Mouse (Mus musculus) forebrain, embryonic 10.5 days (tissue): Measurements from ENCODE around the gene Myo3b. TPM values are rescaled to one million over a fixed set of nuclear protein-coding genes. Genes with fewer than 3 reads are reported as not detected.
A peak's percentile ranks its signal among the peaks of the same experiment; 100 is the strongest.

Experiments used
- DNase-seq: peaks from one replicate; pipeline ENCODE4 v3.0.0-alpha.2; 2017; ENCODE audit warnings: low spot score; ENCODE audit errors: extremely low spot score
- H3K27ac ChIP-seq: fragments of 300-500 bp; sonication (generic); 2 replicates; pipeline ENCODE4 v1.5.1; 2016; ENCODE audit warnings: mild to moderate bottlenecking
- H3K27me3 ChIP-seq: fragments of 300-500 bp; sonication (generic); 2 replicates; pipeline ENCODE4 v1.6.1; 2016; ENCODE audit warnings: mild to moderate bottlenecking; ENCODE audit not compliant: poor library complexity, severe bottlenecking
- H3K36me3 ChIP-seq: fragments of 300-500 bp; sonication (generic); replicated peaks from 2 replicates; pipeline ENCODE4 v1.6.1; 2016; ENCODE audit warnings: mild to moderate bottlenecking, moderate library complexity
- H3K4me1 ChIP-seq: fragments of 300-500 bp; sonication (generic); 2 replicates; pipeline ENCODE4 v1.6.1; 2016
- H3K4me3 ChIP-seq: fragments of 300-500 bp; sonication (generic); 2 replicates; pipeline ENCODE4 v1.5.1; 2016; ENCODE audit warnings: mild to moderate bottlenecking, moderate library complexity
- H3K9me3 ChIP-seq: fragments of 300-500 bp; sonication (generic); 2 replicates; pipeline ENCODE4 v1.6.1; 2016; ENCODE audit warnings: mild to moderate bottlenecking, moderate library complexity
- WGBS: fragments of 180-500 bp; shearing (Covaris S2); methylation state at CpG from one replicate; pipeline ENCODE4 v1.1.7; 2016; 5-methylcytosine and 5-hydroxymethylcytosine counted together
- polyA plus RNA-seq: library from polyadenylated mRNA; unstranded; fragments of >200 nt; fragmentation: Nextera tagmentation; extraction: Ambion mirVana; gene quantifications from 2 replicates; pipeline ENCODE4 v1.2.1, GENCODE M21; 2016

The Myo3b gene
- polyA plus RNA-seq, 1 experiment from 2014 or later: not detected

DNA sequence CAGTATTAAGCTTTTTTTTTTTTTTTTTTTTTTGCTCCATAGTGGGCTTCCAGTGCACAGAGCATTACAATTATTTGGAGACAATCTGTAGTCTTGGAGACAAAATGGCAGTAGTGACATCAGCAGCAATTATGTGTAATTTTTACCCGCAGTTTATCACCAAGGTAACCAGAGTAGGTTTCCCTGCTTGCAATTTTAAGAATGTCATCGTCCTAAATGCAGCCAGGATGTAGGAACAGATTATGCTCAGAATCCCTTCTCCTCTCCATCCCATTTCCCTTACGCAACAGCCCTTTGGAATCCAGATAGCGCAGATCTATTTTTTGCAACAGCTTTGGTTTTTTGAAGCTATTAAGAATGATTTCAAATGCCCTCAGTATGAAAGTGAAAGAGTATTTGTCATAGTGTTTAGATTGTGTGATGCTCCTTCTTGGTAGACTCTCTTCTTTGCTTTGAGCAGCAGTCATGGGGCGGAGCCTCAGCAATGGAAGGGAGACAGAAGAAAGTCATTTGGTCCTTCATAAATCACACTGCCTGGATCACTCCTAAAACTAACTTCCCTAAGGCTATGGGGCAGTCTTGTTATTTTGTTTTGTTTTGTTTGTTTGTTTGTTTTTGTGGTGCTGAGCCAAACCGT is 111.6 kb downstream of the Myo3b start:
- Histone ChIP-seq H3K9me3 (no peaks in the 10 kb centered on the region), H3K4me3 (no peak overlapping the region), H3K36me3 (no peaks in the 10 kb centered on the region), H3K4me1 (no peaks in the 10 kb centered on the region), H3K27me3 (no peaks in the 10 kb centered on the region), H3K27ac (no peak overlapping the region)
- 87% methylated on average over 6 of the region's 6 CpGs for WGBS
- DNase-seq: no peak

DNA sequence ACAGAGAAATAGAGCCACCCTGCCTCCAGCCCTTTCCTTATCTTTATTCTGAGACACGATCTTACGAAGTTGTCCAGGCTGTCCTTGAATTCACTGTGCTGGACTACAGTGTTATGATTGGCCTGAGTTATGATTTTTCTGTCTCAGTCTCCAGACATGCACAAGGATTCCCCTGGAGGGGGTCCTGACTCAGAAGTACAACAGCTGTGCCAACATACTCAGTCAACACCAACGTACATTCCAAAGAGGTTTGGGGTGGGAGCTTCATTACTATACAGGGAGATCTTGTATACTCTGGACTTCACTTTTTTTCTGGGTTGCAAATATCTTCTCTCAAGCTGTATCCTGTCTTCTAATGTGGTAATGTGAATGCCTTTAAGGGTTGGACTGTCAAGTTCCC is 113.0 kb downstream of the Myo3b start:
- 0 out of 2 replicates have a peak, but pooled peaks cover under 1% of the 10 kb centered on the region for H3K27me3 ChIP-seq
- H3K27ac ChIP-seq: no peak overlapping the region
- H3K4me3 ChIP-seq: no peak overlapping the region
- DNase-seq: no peak
- H3K36me3 ChIP-seq: no peaks in the 10 kb centered on the region
- no peaks in the 10 kb centered on the region for H3K4me1 ChIP-seq
- WGBS: 91% methylated on average over 3 of the region's 3 CpGs
- no peaks in the 10 kb centered on the region for H3K9me3 ChIP-seq

DNA sequence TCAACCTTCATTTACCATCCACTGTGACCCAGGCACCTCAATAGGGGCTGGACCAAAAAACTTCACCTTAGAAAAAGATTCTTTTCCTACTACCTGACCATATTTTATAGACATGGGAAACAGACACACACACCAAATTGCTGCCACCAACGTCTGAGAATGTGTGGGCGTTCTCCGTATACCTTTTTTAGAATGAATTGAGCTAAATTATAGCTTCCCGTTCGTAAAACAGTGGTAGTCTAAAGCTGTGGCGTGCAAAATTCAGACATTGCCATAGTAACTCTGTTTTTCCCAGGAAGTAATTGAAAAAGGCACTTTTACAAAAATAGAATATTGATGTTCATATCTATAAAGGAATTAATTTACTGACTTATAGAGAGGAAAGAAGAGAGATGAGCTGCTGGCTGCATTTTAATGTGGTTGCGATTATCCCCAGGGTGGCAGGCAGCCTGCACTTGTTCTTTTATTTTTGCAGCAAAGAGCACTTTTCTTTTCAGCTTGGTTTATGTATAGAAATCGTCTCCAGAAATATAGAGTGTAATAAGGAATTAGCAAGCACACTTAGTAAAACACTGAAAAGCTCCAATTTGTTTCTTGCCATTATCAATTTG is 116.4 kb downstream of the Myo3b start:
- H3K36me3 ChIP-seq: no peaks in the 10 kb centered on the region
- DNase-seq: no peak
- WGBS: 88% methylated on average over 8 of the region's 8 CpGs
- H3K4me3 ChIP-seq: no peak overlapping the region
- H3K27me3 ChIP-seq: peaks cover 14% of the 10 kb centered on the region; the same call in 1 of the 2 replicates
- H3K27ac ChIP-seq: no peak overlapping the region
- peaks cover 17% of the 10 kb centered on the region for H3K4me1 ChIP-seq
- no peaks in the 10 kb centered on the region for H3K9me3 ChIP-seq

DNA sequence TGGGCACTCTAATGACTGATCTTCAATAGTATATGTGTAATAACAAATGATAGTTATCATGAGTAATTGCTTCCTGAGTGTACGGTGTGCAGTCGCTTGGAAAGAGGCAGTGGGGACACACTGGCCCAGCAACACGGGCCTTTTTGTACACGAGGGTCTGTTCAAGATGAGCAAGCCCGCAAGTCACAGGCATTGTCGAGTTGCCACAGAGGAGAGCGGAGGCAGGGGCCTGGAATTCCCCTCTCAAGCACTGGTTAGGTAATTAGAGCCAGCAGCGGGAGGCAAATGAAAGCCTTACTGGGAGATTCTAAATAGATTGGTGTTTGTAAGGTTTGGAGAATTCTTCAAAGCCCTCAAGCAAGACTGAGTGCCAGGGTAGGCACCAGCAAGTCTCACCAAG is 120.6 kb downstream of the Myo3b start:
- 20% methylated on average over 8 of the region's 8 CpGs for WGBS
- no peak overlapping the region for H3K4me3 ChIP-seq
- peaks cover 18% of the 10 kb centered on the region for H3K4me1 ChIP-seq
- H3K27ac ChIP-seq: peak overlapping the region; percentile 53; the same call in 1 of the 2 replicates
- no peaks in the 10 kb centered on the region for H3K9me3 ChIP-seq
- DNase-seq: peak; percentile 25
- no peaks in the 10 kb centered on the region for H3K36me3 ChIP-seq
- H3K27me3 ChIP-seq: peaks cover 14% of the 10 kb centered on the region; the same call in 1 of the 2 replicates

DNA sequence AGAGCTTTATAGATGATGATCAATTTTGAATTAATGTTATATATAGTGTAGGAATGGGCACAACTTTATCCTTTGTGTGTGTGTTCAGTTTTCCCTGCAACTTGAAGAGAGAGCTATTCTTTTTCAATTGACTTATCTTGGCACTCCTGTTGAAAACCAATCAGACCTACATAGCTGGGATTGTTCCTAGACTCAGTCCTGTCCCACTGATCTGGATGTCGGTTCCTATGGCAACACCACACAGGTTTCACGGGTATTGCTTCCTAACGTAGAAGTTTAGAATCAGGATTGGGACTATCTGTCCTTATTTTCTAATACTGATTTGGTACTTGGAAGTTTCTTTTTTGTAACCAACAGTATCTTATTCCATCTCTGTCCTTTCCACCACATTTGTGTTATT is 127.3 kb downstream of the Myo3b start:
- H3K4me1 ChIP-seq: peaks cover 23% of the 10 kb centered on the region
- H3K36me3 ChIP-seq: no peaks in the 10 kb centered on the region
- no peak overlapping the region for H3K4me3 ChIP-seq
- 70% methylated on average over 3 of the region's 3 CpGs for WGBS
- H3K9me3 ChIP-seq: no peaks in the 10 kb centered on the region
- no peak for DNase-seq
- H3K27me3 ChIP-seq: no peaks in the 10 kb centered on the region
- no peak overlapping the region for H3K27ac ChIP-seq

DNA sequence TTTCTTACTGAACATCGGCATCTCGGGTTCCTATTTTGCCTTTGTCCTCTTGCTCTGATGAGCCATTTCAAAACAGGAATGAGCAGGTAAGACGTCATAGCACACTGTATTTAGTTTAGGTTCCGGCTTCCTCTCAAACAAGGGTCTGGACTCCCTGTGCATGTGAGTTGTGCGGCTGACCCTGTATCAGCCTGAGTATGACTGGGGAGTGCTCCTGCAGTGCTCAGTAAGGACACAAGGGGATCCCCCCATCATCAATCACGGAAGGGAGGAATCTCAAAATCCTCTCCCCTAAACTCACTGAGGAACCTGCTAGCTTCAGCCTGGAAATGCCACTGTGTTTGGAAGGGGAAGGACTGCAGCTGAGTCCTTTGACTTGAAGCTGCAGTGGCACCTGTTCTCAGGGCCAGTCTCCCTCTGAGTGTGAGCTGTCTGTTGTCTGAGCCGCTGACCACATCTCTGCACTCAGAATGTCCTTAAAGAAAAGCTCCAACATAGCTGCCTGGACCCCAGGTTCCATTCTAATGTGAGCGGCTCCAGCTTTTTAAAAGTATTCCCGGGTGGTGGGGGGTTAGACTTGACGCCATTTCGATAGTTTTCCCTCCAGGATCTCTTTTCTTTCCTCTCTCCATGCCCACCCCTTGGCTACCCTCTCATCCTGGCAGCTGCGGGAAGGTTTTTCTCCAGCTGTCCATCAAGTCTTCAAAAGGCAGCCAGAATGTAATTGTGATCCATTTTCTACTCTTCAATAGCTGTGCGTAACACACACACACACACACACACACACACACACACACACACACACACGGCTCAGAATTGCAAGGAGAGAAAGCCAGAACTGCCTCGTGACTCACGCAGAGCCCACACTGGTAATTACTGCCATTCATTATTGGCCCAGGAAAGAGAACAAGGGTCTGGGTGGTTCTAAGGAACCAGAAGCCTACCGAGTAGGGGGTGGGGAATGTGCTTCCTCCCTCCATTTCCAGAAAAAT is 129.3 kb downstream of the Myo3b start:
- Histone ChIP-seq H3K27ac (peak overlapping the region; percentile 79), H3K27me3 (no peaks in the 10 kb centered on the region), H3K4me1 (peaks cover 23% of the 10 kb centered on the region), H3K36me3 (no peaks in the 10 kb centered on the region), H3K9me3 (no peaks in the 10 kb centered on the region), H3K4me3 (no peak overlapping the region)
- peak; percentile 63 for DNase-seq
- 50% methylated on average over 17 of the region's 17 CpGs for WGBS

DNA sequence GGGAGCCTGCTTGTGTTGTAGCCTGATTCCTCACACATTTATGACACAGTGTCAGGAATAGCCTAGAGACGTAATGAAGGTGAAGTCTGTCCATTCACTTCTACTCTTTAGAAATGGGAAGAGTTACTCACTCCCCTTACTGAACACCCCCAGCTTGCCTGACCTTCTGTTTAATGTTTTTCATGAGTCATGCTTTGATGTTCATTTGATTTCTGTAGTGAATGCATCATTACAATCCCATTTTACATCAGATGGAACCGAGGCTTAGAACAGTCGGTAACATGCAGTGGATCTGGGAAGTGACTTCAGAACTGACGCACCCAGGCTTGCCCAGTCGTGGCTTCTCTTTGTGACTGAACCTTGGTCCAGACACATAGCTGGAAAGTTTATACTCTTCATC is 131.5 kb downstream of the Myo3b start:
- Histone ChIP-seq H3K4me1 (peaks cover 23% of the 10 kb centered on the region), H3K9me3 (peaks cover 6% of the 10 kb centered on the region; the same call in 1 of the 2 replicates), H3K27ac (no peak overlapping the region), H3K36me3 (no peaks in the 10 kb centered on the region), H3K4me3 (no peak overlapping the region), H3K27me3 (no peaks in the 10 kb centered on the region)
- 88% methylated on average over 5 of the region's 5 CpGs for WGBS
- no peak for DNase-seq

DNA sequence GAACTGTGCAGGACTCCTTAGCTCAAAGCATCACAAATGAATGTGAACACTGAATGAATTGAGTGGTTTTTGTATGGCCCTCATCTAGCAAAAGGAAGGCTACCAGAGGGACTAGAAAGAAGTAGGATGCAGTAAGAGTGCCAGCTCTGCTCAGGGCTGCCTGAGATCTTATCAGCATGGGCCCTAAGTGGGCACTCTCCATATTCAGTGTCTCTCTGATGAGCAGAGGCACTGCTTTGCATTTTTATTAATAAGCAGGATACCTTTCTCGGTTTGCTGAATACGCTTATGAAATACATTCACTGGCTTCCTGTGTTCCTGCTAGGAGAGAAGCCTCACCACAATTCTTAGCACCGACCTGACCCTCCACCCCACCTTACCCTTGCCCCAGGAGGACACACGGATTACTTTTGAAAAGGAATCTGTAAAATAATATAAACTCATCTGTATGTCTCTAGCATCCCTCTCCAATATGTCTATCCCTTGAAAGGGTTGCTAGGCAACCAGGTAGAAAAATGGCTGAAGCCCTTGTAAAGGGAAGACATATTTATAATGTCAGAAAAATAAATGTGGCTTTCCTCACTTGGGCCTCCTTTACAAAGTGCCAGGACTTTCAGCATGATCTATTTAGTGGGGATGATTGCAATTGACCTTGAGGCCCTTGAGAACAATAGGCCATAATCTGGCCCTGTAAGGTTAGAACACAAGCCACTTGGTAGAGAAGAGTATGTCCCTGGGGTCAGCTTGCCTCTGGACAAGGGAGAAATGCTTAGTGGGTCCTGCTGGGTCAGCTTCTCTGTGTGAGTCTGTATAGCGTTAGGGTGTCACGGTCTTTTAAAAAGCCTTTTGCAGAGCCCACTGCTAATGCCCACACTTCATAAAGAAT is 138.1 kb downstream of the Myo3b start:
- Histone ChIP-seq H3K4me3 (no peak overlapping the region), H3K9me3 (peaks cover 6% of the 10 kb centered on the region; the same call in 1 of the 2 replicates), H3K4me1 (peaks cover 34% of the 10 kb centered on the region), H3K27me3 (peaks cover 21% of the 10 kb centered on the region), H3K36me3 (no peaks in the 10 kb centered on the region), H3K27ac (0 out of 2 replicates have a peak overlapping the region, but pooled peaks have one; percentile 41)
- WGBS: 51% methylated on average over 6 of the region's 6 CpGs
- no peak for DNase-seq

DNA sequence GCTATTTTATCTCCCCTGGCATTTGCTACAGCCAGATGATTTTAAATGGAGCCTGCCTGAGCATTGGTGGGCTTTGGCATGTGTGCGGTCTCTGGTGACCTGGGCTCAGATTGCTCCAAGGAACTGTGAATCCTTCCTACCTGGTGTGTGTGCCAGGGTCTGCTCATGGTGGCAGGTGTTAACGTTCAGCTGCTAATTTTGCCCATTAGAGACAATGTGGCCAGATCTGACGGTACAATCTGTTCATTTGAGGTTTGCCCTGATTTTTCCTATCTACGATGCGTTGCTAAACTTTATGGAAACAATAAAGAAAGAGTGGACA is 138.7 kb downstream of the Myo3b start:
- Histone ChIP-seq H3K27ac (0 out of 2 replicates have a peak overlapping the region, but pooled peaks have one; percentile 41), H3K4me1 (peaks cover 34% of the 10 kb centered on the region), H3K9me3 (peaks cover 6% of the 10 kb centered on the region; the same call in 1 of the 2 replicates), H3K4me3 (no peak overlapping the region), H3K36me3 (no peaks in the 10 kb centered on the region), H3K27me3 (peaks cover 21% of the 10 kb centered on the region)
- whole genome bisulfite sequencing: 69% methylated on average over 5 of the region's 5 CpGs
- no peak for DNase-seq

DNA sequence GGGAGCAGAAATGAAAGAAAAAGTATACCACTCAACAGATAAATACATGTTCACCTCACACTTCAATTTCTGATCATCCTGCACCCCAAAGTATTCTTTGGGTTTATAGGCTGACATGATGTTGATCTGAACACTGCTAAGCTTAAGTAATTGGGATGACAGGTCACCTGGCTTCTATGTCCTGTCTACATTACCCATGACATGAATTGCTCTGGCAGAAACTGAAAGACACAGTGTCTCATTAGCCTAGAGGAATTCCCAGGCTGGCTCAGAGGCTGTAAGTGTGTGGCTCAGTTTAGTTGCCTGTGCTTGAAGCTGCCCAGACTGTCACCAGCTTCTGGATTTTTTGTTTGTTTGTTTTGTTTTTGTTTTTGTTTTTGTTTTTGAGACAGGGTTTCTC is 139.3 kb downstream of the Myo3b start:
- Histone ChIP-seq H3K4me1 (peaks cover 34% of the 10 kb centered on the region), H3K27ac (no peak overlapping the region), H3K27me3 (peaks cover 21% of the 10 kb centered on the region), H3K9me3 (peaks cover 6% of the 10 kb centered on the region; the same call in 1 of the 2 replicates), H3K4me3 (no peak overlapping the region), H3K36me3 (no peaks in the 10 kb centered on the region)
- no peak for DNase-seq

DNA sequence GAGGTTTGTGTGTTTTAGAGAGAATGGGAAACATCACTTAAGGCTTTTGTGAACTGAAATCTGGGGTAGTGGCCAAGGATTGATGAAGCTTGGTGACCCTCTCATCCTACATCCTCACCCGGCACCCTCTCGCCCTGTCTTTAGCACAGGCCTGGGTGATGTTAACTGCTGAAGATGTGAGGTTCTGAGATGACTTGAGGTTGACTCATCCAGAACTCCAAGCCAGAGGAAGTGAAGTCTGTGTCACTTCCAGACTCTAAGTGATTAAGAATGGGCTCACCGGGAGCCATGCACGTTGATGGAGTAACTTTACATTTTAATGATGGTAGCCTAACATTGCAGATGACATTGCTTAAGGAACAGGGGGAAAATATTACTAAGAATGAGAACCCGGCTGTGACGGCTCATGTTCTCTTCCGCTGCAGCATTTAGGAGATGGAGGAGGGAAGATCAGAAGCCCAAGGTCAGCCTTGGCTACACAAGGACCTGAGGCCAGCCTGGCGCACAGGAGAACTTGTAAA is 143.3 kb downstream of the Myo3b start:
- Histone ChIP-seq H3K27me3 (peaks cover 21% of the 10 kb centered on the region), H3K4me1 (peaks cover 26% of the 10 kb centered on the region), H3K9me3 (no peaks in the 10 kb centered on the region), H3K4me3 (no peak overlapping the region), H3K27ac (no peak overlapping the region), H3K36me3 (no peaks in the 10 kb centered on the region)
- DNase-seq: no peak
- 96% methylated on average over 8 of the region's 8 CpGs for WGBS

DNA sequence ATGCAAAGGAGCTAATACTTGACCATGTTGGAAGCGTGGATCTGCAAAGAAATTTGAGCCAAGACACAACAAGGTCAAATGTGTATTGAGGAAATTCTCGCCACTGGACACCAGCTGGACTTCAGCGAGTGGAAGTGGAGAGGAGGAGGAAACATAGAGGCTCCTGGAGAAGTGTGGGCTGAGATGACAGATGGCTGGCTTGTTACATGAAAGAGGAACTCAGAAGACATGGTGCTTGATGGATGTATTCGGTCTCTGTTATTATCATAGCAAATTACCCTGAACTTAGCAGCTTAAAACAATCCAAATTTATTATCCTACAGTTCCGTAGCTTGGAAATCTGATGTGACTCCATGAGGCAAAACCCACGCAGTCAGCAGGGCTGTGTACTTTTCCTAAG is 148.1 kb downstream of the Myo3b start:
- no peak for DNase-seq
- Histone ChIP-seq H3K27ac (no peak overlapping the region), H3K36me3 (no peaks in the 10 kb centered on the region), H3K4me1 (peaks cover 6% of the 10 kb centered on the region), H3K4me3 (no peak overlapping the region), H3K27me3 (no peaks in the 10 kb centered on the region), H3K9me3 (no peaks in the 10 kb centered on the region)
- WGBS: 90% methylated on average over 6 of the region's 6 CpGs
